Mouse (Mus musculus) thymus, adult 2 months (tissue): ENCODE measurements around the gene Ifit2. TPM values are rescaled to one million over a fixed set of nuclear protein-coding genes. Genes with fewer than 3 reads are reported as not detected.

ENCODE experiments used
- DNase-seq: peaks from one replicate; pipeline ENCODE4 v3.0.0; 2021
- H3K27ac ChIP-seq: fragments of 200-500 bp; 2 replicates; pipeline ENCODE4 v1.5.1; 2012; ENCODE audit warnings: low read length, control low read depth; ENCODE audit not compliant: control insufficient read depth, insufficient read depth
- H3K27me3 ChIP-seq: fragments of 200-500 bp; 2 replicates; pipeline ENCODE4 v1.6.1; 2012; ENCODE audit warnings: mild to moderate bottlenecking, low read length, moderate library complexity, mixed read lengths; ENCODE audit not compliant: control insufficient read depth, insufficient read depth
- H3K36me3 ChIP-seq: fragments of 200-500 bp; 2 replicates; pipeline ENCODE4 v1.6.1; 2012; ENCODE audit warnings: mild to moderate bottlenecking, low read length, moderate library complexity; ENCODE audit not compliant: control insufficient read depth, insufficient read depth
- H3K4me1 ChIP-seq: fragments of 200-500 bp; replicated peaks from 2 replicates; pipeline ENCODE4 v1.6.1; 2012; ENCODE audit warnings: low read length; ENCODE audit not compliant: control insufficient read depth, insufficient read depth
- H3K4me3 ChIP-seq: fragments of 200-500 bp; 2 replicates; pipeline ENCODE4 v1.5.1; 2012; ENCODE audit warnings: mild to moderate bottlenecking, low read length, control low read depth, moderate library complexity; ENCODE audit not compliant: control insufficient read depth, insufficient read depth
- CTCF ChIP-seq: fragments of 200-500 bp; IDR thresholded peaks from 2 replicates; pipeline ENCODE4 v1.5.1; 2012; ENCODE audit warnings: mild to moderate bottlenecking, control low read depth, low read length, moderate library complexity, borderline replicate concordance; ENCODE audit not compliant: control insufficient read depth, poor library complexity, insufficient read depth; ENCODE audit errors: extremely low read depth
- POLR2A ChIP-seq: fragments of 200-500 bp; IDR thresholded peaks from 2 replicates; pipeline ENCODE4 v1.6.1; 2012; ENCODE audit warnings: mild to moderate bottlenecking, low read length, control low read depth, moderate library complexity; ENCODE audit not compliant: control insufficient read depth, poor library complexity, insufficient read depth; ENCODE audit errors: extremely low read depth
- WGBS: fragments of 180-500 bp; shearing (Covaris S2); methylation state at CpG from one replicate; pipeline ENCODE4 v1.1.7; 2018; 5-methylcytosine and 5-hydroxymethylcytosine counted together
- polyA plus RNA-seq: library from polyadenylated mRNA; depleted of rRNA; stranded (reverse); fragments of >200 nt; gene quantifications from 2 replicates; pipeline ENCODE4 v1.2.3, GENCODE M21; 2012

The Ifit2 gene
- polyA plus RNA-seq, 1 experiment = 5.5 TPM

GRCm38 (mm10) chr19:34532061-34532751 lies 18.3 kb upstream of the Ifit2 start:
- Histone ChIP-seq H3K27me3 (no peaks in the 10 kb centered on the region), H3K4me1 (no peaks in the 10 kb centered on the region; the same call in 1 of the 2 replicates), H3K27ac (no peak overlapping the region), H3K4me3 (no peak overlapping the region), H3K36me3 (no peaks in the 10 kb centered on the region)
- 96% methylated on average over 4 of the region's 4 CpGs for WGBS
- DNase-seq = no peak
- TF ChIP-seq POLR2A = no peak
- TF ChIP-seq CTCF = no peak

GRCm38 (mm10) chr19:34539422-34539821 lies 11.1 kb upstream of the Ifit2 start:
- no peaks in the 10 kb centered on the region for H3K4me1 ChIP-seq
- TF ChIP-seq POLR2A = no peak
- TF ChIP-seq CTCF = no peak
- 75% methylated on average over 1 of the region's 1 CpGs for WGBS

GRCm38 (mm10) chr19:34546211-34546610 lies 4.3 kb upstream of the Ifit2 start:
- Histone ChIP-seq H3K4me1 (peaks cover 9% of the 10 kb centered on the region), H3K27ac (peak overlapping the region; percentile 45; the same call in 1 of the 2 replicates), H3K27me3 (no peaks in the 10 kb centered on the region), H3K4me3 (no peak overlapping the region), H3K36me3 (no peaks in the 10 kb centered on the region)
- no peak for TF ChIP-seq POLR2A
- TF ChIP-seq CTCF = no peak
- 96% methylated on average over 4 of the region's 4 CpGs for WGBS
- DNase-seq = no peak

More at GRCm38 (mm10) chr19:34539422-34539821, 11.1 kb upstream of the Ifit2 start:
- H3K27ac ChIP-seq = no peak overlapping the region
- DNase-seq = no peak
- H3K36me3 ChIP-seq = no peaks in the 10 kb centered on the region
- H3K4me3 ChIP-seq = no peak overlapping the region
- H3K27me3 ChIP-seq = no peaks in the 10 kb centered on the region

- peaks cover 10% of the 10 kb centered on the region for H3K4me1 ChIP-seq
- no peak overlapping the region for H3K4me3 ChIP-seq
- no peaks in the 10 kb centered on the region for H3K27me3 ChIP-seq
- peak; percentile 85 for DNase-seq
- TF ChIP-seq POLR2A (no peak), CTCF (peak; percentile 35; the same call in 1 of the 2 replicates)
- WGBS = 35% methylated on average over 7 of the region's 7 CpGs
- H3K27ac ChIP-seq = no peak overlapping the region
- no peaks in the 10 kb centered on the region for H3K36me3 ChIP-seq
Measured at GRCm38 (mm10) chr19:34547976-34548375, 2.5 kb upstream of the Ifit2 start.

- Histone ChIP-seq H3K27ac (no peak overlapping the region), H3K27me3 (no peaks in the 10 kb centered on the region), H3K36me3 (no peaks in the 10 kb centered on the region), H3K4me1 (peaks cover 13% of the 10 kb centered on the region), H3K4me3 (no peak overlapping the region)
- TF ChIP-seq CTCF (no peak), POLR2A (no peak)
- no peak for DNase-seq
- 34% methylated on average over 4 of the region's 4 CpGs for WGBS
Measured at GRCm38 (mm10) chr19:34550205-34550533, 325 bp upstream of the Ifit2 start.

- Histone ChIP-seq H3K36me3 (peaks cover 6% of the 10 kb centered on the region; the same call in 1 of the 2 replicates), H3K27ac (no peak overlapping the region), H3K27me3 (no peaks in the 10 kb centered on the region), H3K4me1 (peaks cover 7% of the 10 kb centered on the region; the same call in 1 of the 2 replicates), H3K4me3 (no peak overlapping the region)
- TF ChIP-seq POLR2A (no peak), CTCF (no peak)
- 76% methylated on average over 5 of the region's 5 CpGs for WGBS
- no peak for DNase-seq
Measured at GRCm38 (mm10) chr19:34551981-34552380, 1.5 kb downstream of the Ifit2 start.
